Mouse (Mus musculus) neural tube, embryonic 15.5 days (tissue): ENCODE data around the gene Dmtf1. TPM values are rescaled to one million over a fixed set of nuclear protein-coding genes. Genes with fewer than 3 reads are reported as not detected.

ENCODE experiments used
- ATAC-seq: fragments of 200-750 bp; cut with Nextera tagmentation; 2 replicates; pipeline ENCODE4 v1.8.0; 2017; ENCODE audit warnings: mild to moderate bottlenecking, moderate TSS enrichment, moderate library complexity; ENCODE audit not compliant: low FRiP score
- H3K27ac ChIP-seq: fragments of 300-500 bp; sonication (generic); replicated peaks from 2 replicates; pipeline ENCODE4 v1.5.1; 2015; ENCODE audit warnings: mild to moderate bottlenecking, inconsistent platforms
- H3K27me3 ChIP-seq: fragments of 300-500 bp; sonication (generic); replicated peaks from 2 replicates; pipeline ENCODE4 v1.6.1; 2015; ENCODE audit warnings: inconsistent platforms
- H3K36me3 ChIP-seq: fragments of 300-500 bp; sonication (generic); 2 replicates; pipeline ENCODE4 v1.6.1; 2015; ENCODE audit warnings: inconsistent platforms
- H3K4me1 ChIP-seq: fragments of 300-500 bp; sonication (generic); 2 replicates; pipeline ENCODE4 v1.6.1; 2015; ENCODE audit warnings: inconsistent platforms
- H3K4me2 ChIP-seq: fragments of 300-500 bp; sonication (generic); 2 replicates; pipeline ENCODE4 v1.6.1; 2015; ENCODE audit warnings: inconsistent platforms, mild to moderate bottlenecking, moderate library complexity
- H3K4me3 ChIP-seq: fragments of 300-500 bp; sonication (generic); replicated peaks from 2 replicates; pipeline ENCODE4 v1.5.1; 2015; ENCODE audit warnings: mild to moderate bottlenecking, inconsistent platforms
- H3K9ac ChIP-seq: fragments of 300-500 bp; sonication (generic); replicated peaks from 2 replicates; pipeline ENCODE4 v1.6.1; 2015; ENCODE audit warnings: mild to moderate bottlenecking, inconsistent platforms
- H3K9me3 ChIP-seq: fragments of 300-500 bp; sonication (generic); replicated peaks from 2 replicates; pipeline ENCODE4 v1.6.1; 2016; ENCODE audit warnings: inconsistent platforms
- WGBS: fragments of 180-500 bp; shearing (Covaris S2); methylation state at CpG from one replicate; pipeline ENCODE4 v1.1.7; 2015; ENCODE audit warnings: mixed read lengths; 5-methylcytosine and 5-hydroxymethylcytosine counted together
- polyA plus RNA-seq: library from polyadenylated mRNA; unstranded; fragments of >200 nt; fragmentation: Nextera tagmentation; extraction: Ambion mirVana; gene quantifications from 2 replicates; pipeline ENCODE4 v1.2.1, GENCODE M21; 2015

The Dmtf1 gene
- polyA plus RNA-seq, 1 experiment from 2014 or later, result 52.7 TPM

DNA sequence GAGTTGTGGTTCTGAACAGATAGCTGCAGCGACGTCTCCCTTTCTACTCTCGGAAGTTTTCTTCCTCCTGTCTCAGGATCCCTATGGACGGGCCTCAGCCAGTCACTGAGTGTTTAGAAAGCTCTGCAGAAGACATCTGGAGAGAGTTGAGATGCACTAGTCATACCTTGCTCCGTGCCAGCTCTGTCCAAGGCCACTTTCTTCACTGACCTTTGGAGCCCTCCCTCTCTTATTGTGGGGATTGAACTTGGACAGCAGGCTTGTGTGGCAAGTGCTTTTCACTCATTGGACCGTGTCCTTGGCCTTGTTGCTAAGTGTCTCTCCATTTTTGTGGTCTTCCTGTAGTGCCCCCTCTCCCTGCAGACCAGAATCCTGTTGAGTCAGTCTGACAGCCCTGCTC, 54.8 kb downstream of the Dmtf1 start:
- Histone ChIP-seq H3K4me1 (peaks cover 2% of the 10 kb centered on the region; the same call in 1 of the 2 replicates), H3K36me3 (no peaks in the 10 kb centered on the region), H3K9me3 (no peaks in the 10 kb centered on the region), H3K27me3 (no peaks in the 10 kb centered on the region), H3K4me3 (no peak overlapping the region), H3K4me2 (no peak overlapping the region), H3K27ac (no peak overlapping the region), H3K9ac (no peak overlapping the region)
- WGBS, result 89% methylated on average over 6 of the region's 6 CpGs
- ATAC-seq, result no peak

DNA sequence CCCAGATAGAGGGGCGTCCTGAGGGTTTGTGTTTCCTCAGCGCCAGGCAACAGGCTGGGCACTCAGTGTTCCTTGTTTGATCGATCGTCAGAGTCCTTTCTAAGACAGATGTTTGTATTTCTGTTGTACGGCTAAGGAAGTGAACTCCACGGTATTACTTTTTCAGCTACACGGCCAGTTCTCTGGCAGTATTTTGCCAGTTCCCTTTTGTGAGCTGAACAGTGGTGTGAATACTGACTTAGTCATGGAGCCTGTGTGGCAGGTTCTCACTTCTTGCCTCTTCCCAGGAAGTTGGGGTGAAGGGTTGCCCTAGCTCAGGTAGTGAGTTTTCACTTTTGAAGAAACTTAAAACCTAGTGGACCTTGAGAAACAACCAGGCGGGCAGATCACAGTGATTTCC, 57.6 kb downstream of the Dmtf1 start:
- Histone ChIP-seq H3K4me3 (no peak overlapping the region), H3K36me3 (no peaks in the 10 kb centered on the region), H3K4me1 (peaks cover 14% of the 10 kb centered on the region), H3K9ac (no peak overlapping the region), H3K27ac (no peak overlapping the region), H3K9me3 (no peaks in the 10 kb centered on the region), H3K27me3 (no peaks in the 10 kb centered on the region), H3K4me2 (no peak overlapping the region)
- WGBS, result 85% methylated on average over 8 of the region's 8 CpGs
- ATAC-seq, result no peak

DNA sequence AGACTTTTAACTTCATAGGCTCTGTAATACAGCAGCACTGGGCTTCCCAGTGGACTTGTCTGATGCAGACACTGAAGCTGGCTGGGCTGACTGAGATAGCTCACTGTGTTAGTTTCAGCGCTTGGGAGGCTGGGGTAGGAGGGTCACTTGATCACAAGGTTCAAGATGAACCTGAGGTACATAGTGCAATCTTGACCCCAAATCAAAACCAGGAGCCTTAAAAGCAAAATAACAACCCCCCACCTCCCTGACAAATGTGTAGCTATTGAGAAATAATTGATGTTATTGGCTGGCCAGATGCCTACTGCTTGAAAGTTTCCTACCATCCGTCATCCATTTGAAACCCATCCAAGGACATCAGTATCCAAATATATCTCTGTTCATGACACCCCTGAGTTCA, 58.9 kb downstream of the Dmtf1 start:
- Histone ChIP-seq H3K27me3 (no peaks in the 10 kb centered on the region), H3K4me2 (no peak overlapping the region), H3K9me3 (no peaks in the 10 kb centered on the region), H3K9ac (no peak overlapping the region), H3K27ac (no peak overlapping the region), H3K4me1 (peaks cover 14% of the 10 kb centered on the region), H3K4me3 (no peak overlapping the region), H3K36me3 (no peaks in the 10 kb centered on the region)
- no peak for ATAC-seq
- 92% methylated on average over 2 of the region's 2 CpGs for WGBS

- peak overlapping the region; percentile 75 for H3K4me3 ChIP-seq
- peak overlapping the region; percentile 60 for H3K9ac ChIP-seq
- peak; percentile 74 for ATAC-seq
- peak overlapping the region; percentile 80 for H3K4me2 ChIP-seq
- under 1% methylated on average over 70 of the region's 83 CpGs for WGBS
- no peaks in the 10 kb centered on the region for H3K36me3 ChIP-seq
- H3K27ac ChIP-seq, result peak overlapping the region; percentile 54
- peaks cover 14% of the 10 kb centered on the region for H3K4me1 ChIP-seq
- H3K9me3 ChIP-seq, result 0 out of 2 replicates have a peak, but pooled peaks cover 3% of the 10 kb centered on the region
- no peaks in the 10 kb centered on the region for H3K27me3 ChIP-seq
Observed at GRCm38 (mm10) chr5:9100849-9101801, 60.5 kb downstream of the Dmtf1 start.

GRCm38 (mm10) chr5:9100207-9100848, 61.2 kb downstream of the Dmtf1 start, which contains the start of gene Tmem243:
TSS of gene Tmem243 (plus strand) at chr5:9100668.
- Histone ChIP-seq H3K4me1 (peaks cover 14% of the 10 kb centered on the region), H3K4me3 (peak within 1 kb of the TSS; percentile 75), H3K27ac (peak within 1 kb of the TSS; percentile 54), H3K9ac (peak within 1 kb of the TSS; percentile 60), H3K27me3 (no peaks in the 10 kb centered on the region), H3K4me2 (peak within 1 kb of the TSS; percentile 80), H3K9me3 (0 out of 2 replicates have a peak, but pooled peaks cover 6% of the 10 kb centered on the region), H3K36me3 (no peaks in the 10 kb centered on the region)
- under 1% methylated on average over 59 of the region's 59 CpGs for WGBS
- peak; percentile 97 for ATAC-seq

GRCm38 (mm10) chr5:9093490-9093889, 68.1 kb downstream of the Dmtf1 start:
- H3K27me3 ChIP-seq, result no peaks in the 10 kb centered on the region
- no peak overlapping the region for H3K4me2 ChIP-seq
- 86% methylated on average over 4 of the region's 4 CpGs for WGBS
- 0 out of 2 replicates have a peak, but pooled peaks cover 6% of the 10 kb centered on the region for H3K9me3 ChIP-seq
- no peak for ATAC-seq
- H3K9ac ChIP-seq, result no peak overlapping the region
- no peak overlapping the region for H3K27ac ChIP-seq
- H3K4me1 ChIP-seq, result no peaks in the 10 kb centered on the region
- no peak overlapping the region for H3K4me3 ChIP-seq
- no peaks in the 10 kb centered on the region for H3K36me3 ChIP-seq

GRCm38 (mm10) chr5:9092716-9093115, 68.9 kb downstream of the Dmtf1 start:
- H3K36me3 ChIP-seq, result no peaks in the 10 kb centered on the region
- no peaks in the 10 kb centered on the region for H3K27me3 ChIP-seq
- no peak for ATAC-seq
- no peak overlapping the region for H3K27ac ChIP-seq
- H3K9me3 ChIP-seq, result 0 out of 2 replicates have a peak, but pooled peaks cover 6% of the 10 kb centered on the region
- no peak overlapping the region for H3K4me3 ChIP-seq
- H3K4me2 ChIP-seq, result no peak overlapping the region
- WGBS, result 88% methylated on average over 1 of the region's 1 CpGs
- H3K9ac ChIP-seq, result no peak overlapping the region
- H3K4me1 ChIP-seq, result no peaks in the 10 kb centered on the region

GRCm38 (mm10) chr5:9090493-9091106, 71.0 kb downstream of the Dmtf1 start:
- Histone ChIP-seq H3K9me3 (no peaks in the 10 kb centered on the region), H3K4me3 (no peak overlapping the region), H3K27me3 (no peaks in the 10 kb centered on the region), H3K4me1 (no peaks in the 10 kb centered on the region), H3K27ac (no peak overlapping the region), H3K4me2 (no peak overlapping the region), H3K36me3 (no peaks in the 10 kb centered on the region), H3K9ac (no peak overlapping the region)
- 88% methylated on average over 6 of the region's 6 CpGs for WGBS
- no peak for ATAC-seq

- Histone ChIP-seq H3K9me3 (no peaks in the 10 kb centered on the region), H3K36me3 (no peaks in the 10 kb centered on the region), H3K4me1 (no peaks in the 10 kb centered on the region), H3K27ac (no peak overlapping the region), H3K4me2 (no peak overlapping the region), H3K9ac (no peak overlapping the region), H3K4me3 (no peak overlapping the region), H3K27me3 (no peaks in the 10 kb centered on the region)
- WGBS, result 81% methylated on average over 3 of the region's 3 CpGs
- ATAC-seq, result no peak
Observed at GRCm38 (mm10) chr5:9086924-9087719, 74.5 kb downstream of the Dmtf1 start.

DNA sequence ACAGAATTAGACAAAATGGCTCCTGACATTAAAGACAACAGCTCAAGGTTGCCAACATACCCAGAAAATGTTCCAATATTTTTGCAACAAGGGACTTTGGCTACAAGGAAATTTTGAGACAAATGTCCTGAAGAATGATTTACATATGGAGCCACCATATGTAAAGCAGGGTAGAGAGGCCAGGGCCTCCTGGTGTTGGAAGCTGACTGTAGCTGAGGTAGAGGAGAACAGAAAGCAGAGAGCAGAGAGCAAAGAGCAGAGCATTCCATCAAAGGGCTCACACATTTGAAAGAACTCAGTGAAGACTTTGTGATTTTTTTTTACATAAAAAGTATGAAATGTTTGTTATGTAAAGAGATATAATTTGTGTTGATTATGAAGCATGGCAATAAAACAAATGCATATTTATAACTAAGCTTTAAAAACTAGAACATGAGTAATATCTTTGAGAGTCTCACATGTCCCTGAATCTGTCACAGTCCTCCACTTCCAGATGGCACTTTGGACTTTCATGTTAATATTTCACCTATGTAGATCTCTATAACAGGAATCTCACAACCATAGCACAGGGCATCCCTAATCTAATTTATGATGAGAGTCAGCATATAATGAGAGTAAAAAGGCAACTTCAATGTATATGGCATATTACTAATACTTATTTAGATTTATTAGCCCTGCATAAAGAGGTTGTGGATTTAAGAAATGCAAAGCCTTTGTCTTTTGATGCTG, 81.6 kb downstream of the Dmtf1 start:
- Histone ChIP-seq H3K4me1 (no peaks in the 10 kb centered on the region), H3K27ac (no peak overlapping the region)
- ATAC-seq, result no peak

More for the DNA sequence above, 81.6 kb downstream of the Dmtf1 start:
- Histone ChIP-seq H3K9me3 (no peaks in the 10 kb centered on the region), H3K27me3 (no peaks in the 10 kb centered on the region), H3K36me3 (no peaks in the 10 kb centered on the region), H3K4me3 (no peak overlapping the region), H3K9ac (no peak overlapping the region), H3K4me2 (no peak overlapping the region)
